Comparison of ENCODE assay signal across 19 mouse cellular contexts in genomic region chr4:98461804-98462341, GRCm38 (mm10).
A peak's percentile ranks its signal among the peaks of the same experiment; 100 is the strongest.
DNase-seq lines count a peak whose midpoint lies in the region; ATAC-seq and TF ChIP-seq lines count a peak whose summit lies in the region.
"Had no signal": no experiment of that assay in that cellular context is flagged by ENCODE, and none has a peak within 500 bp of the region (broad histone marks: within the 10 kb centered on the region; RNA-seq: fewer than 3 reads in every experiment).

No protein-coding gene starts in this region.

- peaks cover 6% of the 10 kb centered on the region; the same call in 1 of the 2 replicates for H3K36me3 ChIP-seq in embryonic facial prominence, embryonic 12.5 days
- H3K36me3 ChIP-seq in embryonic facial prominence, embryonic 10.5 days (replicated peaks) = peaks cover 11% of the 10 kb centered on the region
- 0 out of 2 replicates have a peak, but pooled peaks cover 4% of the 10 kb centered on the region for H3K36me3 ChIP-seq in kidney, postnatal 0 days (ENCODE audit: insufficient read depth, low read length)
- H3K36me3 ChIP-seq in midbrain, embryonic 14.5 days (ENCODE audit: control insufficient read depth, insufficient read depth, low read length) = no peaks in the 10 kb centered on the region
- no peaks in the 10 kb centered on the region for H3K36me3 ChIP-seq in midbrain, embryonic 10.5 days
- H3K36me3 ChIP-seq: forebrain, embryonic 12.5 days had no signal

- 95% methylated on average over 2 of the region's 2 CpGs for WGBS in embryonic facial prominence, embryonic 12.5 days
- WGBS in embryonic facial prominence, embryonic 10.5 days = 88% methylated on average over 2 of the region's 2 CpGs
- 100% methylated on average over 2 of the region's 2 CpGs for WGBS in kidney, postnatal 0 days
- WGBS in midbrain, embryonic 14.5 days = 94% methylated on average over 2 of the region's 2 CpGs
- WGBS in midbrain, embryonic 10.5 days = 92% methylated on average over 2 of the region's 2 CpGs

- no peak for TF ChIP-seq CTCF in kidney, postnatal 0 days (IDR thresholded peaks at IDR 0.05; ENCODE audit: low read depth)

- 0 out of 2 replicates have a peak, but pooled peaks have one; percentile 75 for ATAC-seq in embryonic facial prominence, embryonic 12.5 days (ENCODE audit: insufficient number of reproducible peaks, insufficient read depth, low FRiP score, low TSS enrichment)
- ATAC-seq in kidney, postnatal 0 days (replicated peaks; ENCODE audit: low FRiP score, low read depth) = 0 out of 2 replicates have a peak, but pooled peaks have one; percentile 36
- ATAC-seq in midbrain, embryonic 14.5 days (ENCODE audit: low FRiP score, low TSS enrichment) = peak; percentile 46; the same call in 1 of the 2 replicates

- H3K9ac ChIP-seq in embryonic facial prominence, embryonic 12.5 days = no peak overlapping the region
- no peak overlapping the region for H3K9ac ChIP-seq in kidney, postnatal 0 days (ENCODE audit: low read depth, low read length)
- no peak overlapping the region for H3K9ac ChIP-seq in midbrain, embryonic 14.5 days (replicated peaks; ENCODE audit: low read length)
- H3K9ac ChIP-seq: embryonic facial prominence, embryonic 13.5 days; forebrain, embryonic 12.5 days; hindbrain, embryonic 15.5 days had no signal

- no peak overlapping the region for H3K4me3 ChIP-seq in embryonic facial prominence, embryonic 12.5 days
- H3K4me3 ChIP-seq in embryonic facial prominence, embryonic 10.5 days = no peak overlapping the region
- no peak overlapping the region for H3K4me3 ChIP-seq in kidney, postnatal 0 days (replicated peaks; ENCODE audit: low read depth, low read length)
- H3K4me3 ChIP-seq in midbrain, embryonic 14.5 days (replicated peaks; ENCODE audit: low read depth, low read length) = no peak overlapping the region
- no peak overlapping the region for H3K4me3 ChIP-seq in midbrain, embryonic 10.5 days
- H3K4me3 ChIP-seq: embryonic facial prominence, embryonic 13.5 days; forebrain, embryonic 12.5 days; heart, embryonic 10.5 days; hindbrain, embryonic 15.5 days had no signal

- H3K4me2 ChIP-seq in embryonic facial prominence, embryonic 12.5 days (replicated peaks) = no peak overlapping the region
- no peak overlapping the region for H3K4me2 ChIP-seq in kidney, postnatal 0 days (ENCODE audit: low read length)
- H3K4me2 ChIP-seq in midbrain, embryonic 14.5 days (ENCODE audit: low read length) = no peak overlapping the region
- H3K4me2 ChIP-seq: embryonic facial prominence, embryonic 13.5 days; forebrain, embryonic 12.5 days; hindbrain, embryonic 15.5 days had no signal

- no peak overlapping the region for H3K27ac ChIP-seq in embryonic facial prominence, embryonic 12.5 days
- H3K27ac ChIP-seq in embryonic facial prominence, embryonic 10.5 days (replicated peaks) = no peak overlapping the region
- no peak overlapping the region for H3K27ac ChIP-seq in kidney, postnatal 0 days
- no peak overlapping the region for H3K27ac ChIP-seq in midbrain, embryonic 14.5 days (replicated peaks; ENCODE audit: low read depth, low read length)
- H3K27ac ChIP-seq in midbrain, embryonic 10.5 days (replicated peaks) = no peak overlapping the region
- H3K27ac ChIP-seq: embryonic facial prominence, embryonic 13.5 days; forebrain, embryonic 12.5 days; heart, embryonic 10.5 days; hindbrain, embryonic 15.5 days had no signal

- H3K9me3 ChIP-seq in embryonic facial prominence, embryonic 12.5 days = no peaks in the 10 kb centered on the region
- no peaks in the 10 kb centered on the region for H3K9me3 ChIP-seq in embryonic facial prominence, embryonic 10.5 days
- H3K9me3 ChIP-seq in kidney, postnatal 0 days (replicated peaks; ENCODE audit: low read length) = no peaks in the 10 kb centered on the region
- H3K9me3 ChIP-seq in midbrain, embryonic 14.5 days (ENCODE audit: control insufficient read depth, low read length) = no peaks in the 10 kb centered on the region
- no peaks in the 10 kb centered on the region for H3K9me3 ChIP-seq in midbrain, embryonic 10.5 days (replicated peaks)
- H3K9me3 ChIP-seq: embryonic facial prominence, embryonic 13.5 days; forebrain, embryonic 12.5 days; heart, embryonic 10.5 days; hindbrain, embryonic 15.5 days had no signal

- H3K4me1 ChIP-seq in embryonic facial prominence, embryonic 12.5 days = no peaks in the 10 kb centered on the region
- no peaks in the 10 kb centered on the region for H3K4me1 ChIP-seq in embryonic facial prominence, embryonic 10.5 days
- no peaks in the 10 kb centered on the region for H3K4me1 ChIP-seq in kidney, postnatal 0 days (replicated peaks; ENCODE audit: insufficient read depth, low read length)
- H3K4me1 ChIP-seq in midbrain, embryonic 14.5 days (ENCODE audit: control insufficient read depth, insufficient read depth, low read length) = no peaks in the 10 kb centered on the region
- no peaks in the 10 kb centered on the region for H3K4me1 ChIP-seq in midbrain, embryonic 10.5 days
- H3K4me1 ChIP-seq: embryonic facial prominence, embryonic 13.5 days; forebrain, embryonic 12.5 days; heart, embryonic 10.5 days; hindbrain, embryonic 15.5 days had no signal

- H3K27me3 ChIP-seq in embryonic facial prominence, embryonic 12.5 days = no peaks in the 10 kb centered on the region
- H3K27me3 ChIP-seq in embryonic facial prominence, embryonic 10.5 days (replicated peaks; ENCODE audit: low read depth, poor library complexity, severe bottlenecking) = no peaks in the 10 kb centered on the region
- no peaks in the 10 kb centered on the region for H3K27me3 ChIP-seq in kidney, postnatal 0 days (ENCODE audit: insufficient read depth, low read length)
- H3K27me3 ChIP-seq in midbrain, embryonic 14.5 days (ENCODE audit: control insufficient read depth, insufficient read depth, low read length) = no peaks in the 10 kb centered on the region
- no peaks in the 10 kb centered on the region for H3K27me3 ChIP-seq in midbrain, embryonic 10.5 days (ENCODE audit: low read depth, poor library complexity, severe bottlenecking)
- H3K27me3 ChIP-seq: embryonic facial prominence, embryonic 13.5 days; forebrain, embryonic 12.5 days; hindbrain, embryonic 15.5 days had no signal

- DNase-seq in embryonic facial prominence, embryonic 10.5 days (ENCODE audit: low spot score) = no peak
- DNase-seq in kidney, postnatal 0 days (ENCODE audit: low spot score) = no peak
- DNase-seq in kidney, postnatal 36 days = no peak
- DNase-seq in midbrain, embryonic 14.5 days = no peak
- DNase-seq in midbrain, embryonic 10.5 days (ENCODE audit: low spot score) = no peak
- no peak for DNase-seq in ovary, postnatal 14 days (ENCODE audit: low spot score)
- DNase-seq: adrenal gland, postnatal 10 days; cerebellum, adult 11 months; cerebellum, adult 8-10 months; cerebellum, postnatal 14 days; embryo, embryonic 11 days; gastrocnemius, postnatal 36 days; heart, adult 18-20 months; heart, postnatal 10 days had no signal
